Mouse (Mus musculus) kidney, adult 11 months (tissue): ENCODE measurements around the gene Ptprt.
A peak's percentile ranks its signal among the peaks of the same experiment; 100 is the strongest.

Experiments
- DNase-seq: peaks from one replicate; pipeline ENCODE4 v3.0.0; 2022

Gene Ptprt

GRCm38 (mm10) chr2:161656632-161657031, 1004.3 kb downstream of the Ptprt start:
- no peak for DNase-seq

- DNase-seq = no peak
Measured at GRCm38 (mm10) chr2:161640805-161641204, 1020.1 kb downstream of the Ptprt start.

GRCm38 (mm10) chr2:161634084-161634483, 1026.9 kb downstream of the Ptprt start:
- no peak for DNase-seq

GRCm38 (mm10) chr2:161625896-161626295, 1035.1 kb downstream of the Ptprt start:
- DNase-seq = no peak

- DNase-seq = no peak
Measured at GRCm38 (mm10) chr2:161608401-161608800, 1052.5 kb downstream of the Ptprt start.

- DNase-seq = no peak
Measured at GRCm38 (mm10) chr2:161607372-161607771, 1053.6 kb downstream of the Ptprt start.

- no peak for DNase-seq
Measured at GRCm38 (mm10) chr2:161600206-161600808, 1060.6 kb downstream of the Ptprt start.

GRCm38 (mm10) chr2:161593391-161594152, 1067.4 kb downstream of the Ptprt start:
- no peak for DNase-seq

- no peak for DNase-seq
Measured at GRCm38 (mm10) chr2:161574401-161574800, 1086.5 kb downstream of the Ptprt start.

GRCm38 (mm10) chr2:161572201-161572600, 1088.7 kb downstream of the Ptprt start:
- no peak for DNase-seq

GRCm38 (mm10) chr2:161570236-161570995, 1090.5 kb downstream of the Ptprt start:
- no peak for DNase-seq

GRCm38 (mm10) chr2:161561502-161561901, 1099.4 kb downstream of the Ptprt start:
- DNase-seq = no peak

- no peak for DNase-seq
Measured at GRCm38 (mm10) chr2:161557874-161558273, 1103.1 kb downstream of the Ptprt start.

GRCm38 (mm10) chr2:161553651-161554050, 1107.3 kb downstream of the Ptprt start:
- no peak for DNase-seq

- no peak for DNase-seq
Measured at GRCm38 (mm10) chr2:161552011-161552410, 1108.9 kb downstream of the Ptprt start.

- DNase-seq = no peak
Measured at GRCm38 (mm10) chr2:161549577-161549976, 1111.4 kb downstream of the Ptprt start.

GRCm38 (mm10) chr2:161547318-161547717, 1113.6 kb downstream of the Ptprt start:
- no peak for DNase-seq

- no peak for DNase-seq
Measured at GRCm38 (mm10) chr2:161545406-161545805, 1115.5 kb downstream of the Ptprt start.

- DNase-seq = no peak
Measured at GRCm38 (mm10) chr2:161534151-161534550, 1126.8 kb downstream of the Ptprt start.

- DNase-seq = no peak
Measured at GRCm38 (mm10) chr2:161527192-161527591, 1133.8 kb downstream of the Ptprt start.

GRCm38 (mm10) chr2:161519671-161520070, 1141.3 kb downstream of the Ptprt start:
- no peak for DNase-seq

GRCm38 (mm10) chr2:161516921-161517320, 1144.0 kb downstream of the Ptprt start:
- peak; percentile 5 for DNase-seq

GRCm38 (mm10) chr2:161513256-161513655, 1147.7 kb downstream of the Ptprt start:
- no peak for DNase-seq
